Mouse (Mus musculus) stomach, embryonic 16.5 days (tissue): ENCODE measurements at regions not wholly inside any gene's neighbourhood (a gene's known extent, or its start where the extent isn't known, plus 50 kb on each side); places are given as distances from the start of the nearest gene placed in this dataset.
A peak's percentile ranks its signal among the peaks of the same experiment; 100 is the strongest.

Experiments
- ATAC-seq: fragments of 200-750 bp; cut with Nextera tagmentation; 2 replicates; pipeline ENCODE4 v1.8.0; 2017; ENCODE audit warnings: moderate number of reproducible peaks, moderate TSS enrichment; ENCODE audit not compliant: insufficient read depth, low FRiP score
- H3K27ac ChIP-seq: fragments of 300-500 bp; sonication (generic); 2 replicates; pipeline ENCODE4 v1.5.1; 2014; ENCODE audit warnings: low read length
- H3K27me3 ChIP-seq: fragments of 300-500 bp; sonication (generic); 2 replicates; pipeline ENCODE4 v1.6.1; 2014; ENCODE audit warnings: low read length, control low read depth, mixed read lengths; ENCODE audit not compliant: control insufficient read depth, insufficient read depth
- H3K36me3 ChIP-seq: fragments of 300-500 bp; sonication (generic); 2 replicates; pipeline ENCODE4 v1.6.1; 2014; ENCODE audit warnings: low read length; ENCODE audit not compliant: control insufficient read depth, insufficient read depth
- H3K4me1 ChIP-seq: fragments of 300-500 bp; sonication (generic); 2 replicates; pipeline ENCODE4 v1.6.1; 2014; ENCODE audit warnings: low read length, control low read depth, mixed read lengths; ENCODE audit not compliant: control insufficient read depth, insufficient read depth
- H3K4me2 ChIP-seq: fragments of 300-500 bp; sonication (generic); 2 replicates; pipeline ENCODE4 v1.6.1; 2014; ENCODE audit warnings: low read depth, low read length, mixed read lengths
- H3K4me3 ChIP-seq: fragments of 300-500 bp; sonication (generic); replicated peaks from 2 replicates; pipeline ENCODE4 v1.5.1; 2014; ENCODE audit warnings: mild to moderate bottlenecking, low read length
- H3K9ac ChIP-seq: fragments of 300-500 bp; sonication (generic); 2 replicates; pipeline ENCODE4 v1.6.1; 2014; ENCODE audit warnings: low read length
- H3K9me3 ChIP-seq: fragments of 300-500 bp; sonication (generic); replicated peaks from 2 replicates; pipeline ENCODE4 v1.6.1; 2016; ENCODE audit warnings: low read length, control low read depth; ENCODE audit not compliant: control insufficient read depth
- WGBS: fragments of 180-500 bp; shearing (Covaris S2); extraction: QIAGEN DNeasy Blood & Tissue Kit; methylation state at CpG from one replicate; pipeline ENCODE4 v1.1.7; 2014; 5-methylcytosine and 5-hydroxymethylcytosine counted together

DNA sequence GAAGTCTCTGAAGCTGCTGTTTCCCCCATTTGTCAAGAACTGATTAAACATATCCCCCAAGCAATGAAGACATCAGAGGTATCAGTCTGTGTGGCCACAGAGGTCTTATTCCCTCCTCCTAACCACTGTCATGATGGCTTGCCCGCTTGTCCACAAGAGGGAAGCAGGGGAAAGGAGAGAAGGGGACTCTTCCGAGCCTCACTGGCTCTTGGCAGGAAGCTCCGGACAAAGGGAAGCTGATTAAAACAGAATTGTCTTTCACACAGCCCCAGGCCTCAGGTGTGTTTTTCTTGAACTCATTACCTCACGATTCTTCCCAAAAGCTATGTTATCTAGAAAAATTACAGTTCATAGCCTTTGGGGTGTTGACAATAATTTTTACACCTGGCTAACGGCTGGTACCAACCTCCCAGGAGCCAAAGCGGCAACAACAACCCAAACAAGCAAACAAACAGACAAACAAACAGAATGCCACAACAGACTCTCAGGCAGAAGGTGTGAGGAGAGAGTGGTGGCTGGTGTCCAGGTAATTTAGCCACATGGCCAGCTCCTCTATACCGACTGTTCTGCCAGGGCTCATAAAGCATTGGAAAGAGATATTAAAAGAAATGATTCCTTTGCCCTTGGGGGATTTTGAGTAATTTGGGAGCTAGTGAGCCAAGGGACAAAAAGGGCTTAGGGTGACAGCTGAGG is 68.9 kb upstream of the Tmem178 start:
- Histone ChIP-seq H3K27me3 (no peaks in the 10 kb centered on the region), H3K4me2 (no peak overlapping the region), H3K4me1 (no peaks in the 10 kb centered on the region), H3K4me3 (no peak overlapping the region), H3K9me3 (no peaks in the 10 kb centered on the region), H3K36me3 (no peaks in the 10 kb centered on the region), H3K9ac (no peak overlapping the region), H3K27ac (no peak overlapping the region)
- WGBS = 48% methylated on average over 7 of the region's 7 CpGs
- no peak for ATAC-seq

- WGBS = 67% methylated on average over 4 of the region's 4 CpGs
Measured at GRCm38 (mm10) chr17:80870965-80871364, 73.5 kb upstream of the Tmem178 start.

DNA sequence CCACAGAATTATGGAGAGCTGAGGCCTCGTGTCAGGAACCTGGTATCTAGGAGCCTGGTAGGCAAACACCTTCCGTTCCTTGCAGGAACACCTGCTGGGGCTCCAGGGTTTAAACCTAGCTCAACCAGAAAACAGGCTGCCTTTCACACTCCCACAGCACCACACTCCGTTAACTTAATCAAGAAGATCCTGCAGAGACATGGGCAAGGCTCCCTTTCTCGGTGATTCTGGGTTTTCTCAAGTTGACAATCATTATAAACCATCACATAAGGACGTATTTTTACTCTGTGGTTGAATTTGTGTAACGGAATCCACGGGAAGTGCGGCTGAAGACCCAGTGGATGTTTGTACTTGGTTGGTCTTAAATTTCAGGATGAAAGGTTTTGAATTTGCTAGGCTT is 82.1 kb upstream of the Tmem178 start:
- no peaks in the 10 kb centered on the region for H3K9me3 ChIP-seq
- no peaks in the 10 kb centered on the region for H3K4me1 ChIP-seq
- no peak overlapping the region; the same call in 1 of the 2 replicates for H3K27ac ChIP-seq
- H3K27me3 ChIP-seq = no peaks in the 10 kb centered on the region
- WGBS = 44% methylated on average over 8 of the region's 8 CpGs
- no peak overlapping the region for H3K9ac ChIP-seq
- no peak overlapping the region for H3K4me2 ChIP-seq
- no peak overlapping the region for H3K4me3 ChIP-seq
- H3K36me3 ChIP-seq = no peaks in the 10 kb centered on the region
- no peak for ATAC-seq

More at GRCm38 (mm10) chr17:80870965-80871364, 73.5 kb upstream of the Tmem178 start:
- H3K27me3 ChIP-seq = no peaks in the 10 kb centered on the region
- H3K9me3 ChIP-seq = no peaks in the 10 kb centered on the region
- H3K4me1 ChIP-seq = no peaks in the 10 kb centered on the region
- H3K9ac ChIP-seq = no peak overlapping the region
- ATAC-seq = no peak
- no peak overlapping the region for H3K27ac ChIP-seq
- no peak overlapping the region for H3K4me3 ChIP-seq
- no peak overlapping the region for H3K4me2 ChIP-seq
- H3K36me3 ChIP-seq = no peaks in the 10 kb centered on the region

DNA sequence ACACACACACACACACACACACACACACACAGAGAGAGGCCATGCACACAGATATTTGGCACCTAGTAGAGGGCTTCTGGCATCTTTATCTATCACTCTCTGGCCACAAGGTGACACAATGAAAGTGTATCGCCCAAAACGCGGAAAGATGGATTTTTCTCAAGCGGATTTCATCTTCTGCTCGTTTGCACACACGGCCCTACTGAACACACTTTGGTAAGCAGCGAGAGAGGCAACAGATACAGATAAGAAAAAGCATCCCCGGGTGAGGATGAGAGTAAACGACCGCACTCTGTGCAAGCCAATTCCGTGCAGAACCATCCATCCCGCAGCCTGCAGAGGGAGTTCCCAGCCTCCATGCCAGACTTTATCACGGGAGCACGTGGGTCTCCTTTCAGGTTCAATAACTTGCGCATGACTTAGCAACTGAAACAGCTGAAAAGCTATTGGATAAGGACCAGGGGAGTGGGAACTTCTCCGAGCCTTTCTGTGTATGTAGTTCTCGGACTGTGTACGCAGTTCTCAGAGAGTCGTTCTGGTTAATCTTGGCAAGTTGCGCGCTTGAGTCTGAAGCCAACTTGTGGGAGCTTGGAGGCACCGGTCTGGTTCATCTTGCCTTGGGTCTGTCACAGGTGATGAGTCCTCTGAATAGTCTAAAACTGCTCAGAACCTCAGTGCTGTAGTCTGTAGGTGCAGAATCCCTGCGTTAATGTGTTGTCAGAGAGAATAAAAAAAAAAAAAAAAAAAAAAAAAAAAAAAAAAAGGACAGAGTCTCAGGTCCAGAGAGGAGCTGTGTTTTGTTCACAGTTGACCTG is 97.2 kb upstream of the Tmem178 start:
- Histone ChIP-seq H3K36me3 (no peaks in the 10 kb centered on the region), H3K4me1 (no peaks in the 10 kb centered on the region), H3K27me3 (no peaks in the 10 kb centered on the region), H3K4me3 (no peak overlapping the region), H3K4me2 (peak overlapping the region; percentile 27; the same call in 1 of the 2 replicates), H3K9ac (no peak overlapping the region), H3K9me3 (no peaks in the 10 kb centered on the region), H3K27ac (no peak overlapping the region)
- 59% methylated on average over 23 of the region's 23 CpGs for WGBS
- no peak for ATAC-seq

DNA sequence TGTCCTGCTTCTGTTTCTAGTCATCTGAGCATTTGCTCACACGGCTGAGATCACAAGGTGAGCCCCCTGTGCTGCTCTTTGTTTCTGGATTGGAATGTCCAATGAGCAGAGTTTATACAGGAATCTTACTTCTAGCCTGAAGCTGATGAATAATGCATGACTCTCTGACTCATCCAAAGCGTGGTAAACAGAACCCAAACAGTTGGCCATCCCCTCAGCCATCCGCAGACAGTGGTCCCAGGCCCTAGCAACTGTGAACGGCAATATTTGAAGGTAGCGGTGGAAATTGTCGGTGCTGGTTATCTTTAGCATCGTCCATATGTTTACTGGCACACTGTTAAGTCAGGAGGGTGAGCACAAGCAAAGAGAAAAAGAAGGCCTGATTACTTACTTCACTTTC is 99.1 kb upstream of the Tmem178 start:
- H3K4me1 ChIP-seq = no peaks in the 10 kb centered on the region
- 79% methylated on average over 7 of the region's 7 CpGs for WGBS

DNA sequence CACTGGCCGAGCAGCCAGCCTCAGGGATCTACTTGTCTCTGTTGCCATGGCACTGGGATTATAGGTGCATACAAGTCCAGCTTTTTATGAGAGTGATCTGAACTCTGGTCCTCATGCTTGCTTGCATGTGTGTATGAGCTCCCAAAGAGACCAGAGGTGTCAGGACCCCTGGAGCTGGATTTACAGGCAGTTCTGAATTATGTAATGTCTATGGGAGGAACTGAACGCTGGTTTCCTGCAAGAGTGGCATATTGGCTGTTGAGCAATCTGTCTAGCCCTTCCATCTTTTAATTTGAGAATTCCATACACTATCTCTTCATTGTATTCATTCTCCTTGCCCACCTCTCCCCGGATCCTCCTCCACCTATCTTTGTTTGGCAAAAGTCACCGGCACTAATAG is 102.5 kb upstream of the Tmem178 start:
- Histone ChIP-seq H3K4me1 (no peaks in the 10 kb centered on the region), H3K9ac (no peak overlapping the region), H3K4me3 (no peak overlapping the region), H3K36me3 (no peaks in the 10 kb centered on the region), H3K9me3 (no peaks in the 10 kb centered on the region), H3K27ac (no peak overlapping the region), H3K27me3 (no peaks in the 10 kb centered on the region), H3K4me2 (no peak overlapping the region)
- 82% methylated on average over 4 of the region's 4 CpGs for WGBS
- ATAC-seq = no peak

More for the DNA sequence above, 99.1 kb upstream of the Tmem178 start:
- ATAC-seq = no peak
- H3K36me3 ChIP-seq = no peaks in the 10 kb centered on the region
- H3K27me3 ChIP-seq = no peaks in the 10 kb centered on the region
- no peaks in the 10 kb centered on the region for H3K9me3 ChIP-seq
- H3K4me2 ChIP-seq = no peak overlapping the region
- no peak overlapping the region for H3K27ac ChIP-seq
- H3K4me3 ChIP-seq = no peak overlapping the region
- H3K9ac ChIP-seq = no peak overlapping the region

DNA sequence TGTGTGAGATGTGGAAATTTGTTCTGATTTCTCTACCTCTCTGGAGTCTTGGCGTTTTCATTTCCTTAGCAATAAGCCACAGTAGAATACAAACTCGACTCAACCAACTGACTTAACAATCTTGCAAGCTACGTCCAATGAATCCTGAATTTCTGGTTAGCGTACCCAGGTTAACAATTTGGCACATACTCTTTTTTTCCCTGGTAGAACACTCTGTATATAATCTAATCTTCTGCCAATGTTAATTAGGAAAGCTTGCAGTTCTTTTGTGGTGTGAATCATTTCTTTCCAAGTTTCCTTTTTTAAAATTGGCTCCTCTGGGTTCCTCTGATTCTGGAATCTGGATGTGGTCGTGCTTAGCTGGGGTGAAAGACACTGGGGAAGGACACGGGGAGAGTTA is 103.5 kb upstream of the Tmem178 start:
- H3K27me3 ChIP-seq = no peaks in the 10 kb centered on the region
- H3K4me1 ChIP-seq = no peaks in the 10 kb centered on the region
- H3K4me2 ChIP-seq = no peak overlapping the region
- H3K36me3 ChIP-seq = no peaks in the 10 kb centered on the region
- no peak overlapping the region for H3K4me3 ChIP-seq
- no peak overlapping the region for H3K27ac ChIP-seq
- 83% methylated on average over 6 of the region's 6 CpGs for WGBS
- no peak overlapping the region for H3K9ac ChIP-seq
- H3K9me3 ChIP-seq = no peaks in the 10 kb centered on the region
- no peak for ATAC-seq

DNA sequence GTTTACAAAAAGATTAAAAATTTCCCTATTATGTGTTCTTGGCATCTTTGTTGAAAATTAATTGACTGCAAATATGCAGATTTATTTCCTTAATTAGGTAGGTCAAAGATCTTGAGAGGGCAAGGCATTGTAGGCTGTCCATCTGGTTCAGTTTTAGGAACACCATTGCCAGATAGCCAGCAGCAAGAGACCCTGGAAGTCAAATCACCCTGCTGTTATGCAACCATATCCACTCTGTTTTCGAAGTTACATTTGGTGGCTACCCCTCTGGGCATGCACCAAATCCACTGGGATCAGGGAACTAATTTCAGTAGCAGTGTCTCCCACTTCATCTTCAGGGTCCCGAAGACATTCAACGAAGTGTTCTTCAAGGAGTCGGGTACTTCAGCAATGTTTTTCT is 104.0 kb upstream of the Tmem178 start:
- no peaks in the 10 kb centered on the region for H3K27me3 ChIP-seq
- no peak overlapping the region for H3K27ac ChIP-seq
- ATAC-seq = no peak
- H3K4me2 ChIP-seq = no peak overlapping the region
- no peaks in the 10 kb centered on the region for H3K4me1 ChIP-seq
- H3K4me3 ChIP-seq = no peak overlapping the region
- no peak overlapping the region for H3K9ac ChIP-seq
- 89% methylated on average over 4 of the region's 4 CpGs for WGBS
- no peaks in the 10 kb centered on the region for H3K36me3 ChIP-seq
- no peaks in the 10 kb centered on the region for H3K9me3 ChIP-seq

GRCm38 (mm10) chr17:80834701-80835100 is 106.4 kb upstream of the Map4k3 start:
- H3K9ac ChIP-seq = no peak overlapping the region
- ATAC-seq = no peak
- no peak overlapping the region for H3K27ac ChIP-seq
- no peaks in the 10 kb centered on the region for H3K36me3 ChIP-seq
- H3K4me2 ChIP-seq = no peak overlapping the region
- H3K4me1 ChIP-seq = peaks cover 4% of the 10 kb centered on the region; the same call in 1 of the 2 replicates
- no peaks in the 10 kb centered on the region for H3K9me3 ChIP-seq
- H3K4me3 ChIP-seq = no peak overlapping the region
- H3K27me3 ChIP-seq = no peaks in the 10 kb centered on the region
